Mouse (Mus musculus): ENCODE data around the gene Nkapd1. TPM values are rescaled to one million over a fixed set of nuclear protein-coding genes. Genes with fewer than 3 reads are reported as not detected.
A peak's percentile ranks its signal among the peaks of the same experiment; 100 is the strongest.
"Not testable (repeated sequence)": the region's sequence is repeated elsewhere in the genome, so short reads cannot be mapped to it uniquely, and the experiment has no call there.

The Nkapd1 gene
- polyA plus RNA-seq, 1 experiment from 2014 or later, result 24.2 TPM

- H3K4me3 ChIP-seq (replicated peaks; ENCODE audit: low read depth, low read length), result no peak overlapping the region
- H3K27me3 ChIP-seq (ENCODE audit: control insufficient read depth, insufficient read depth, low read length), result no peaks in the 10 kb centered on the region
- peaks cover 95% of the 10 kb centered on the region for H3K36me3 ChIP-seq (ENCODE audit: control insufficient read depth, insufficient read depth, low read length)
- ATAC-seq (ENCODE audit: low FRiP score, low TSS enrichment), result no peak
- H3K9ac ChIP-seq (replicated peaks; ENCODE audit: low read length), result no peak overlapping the region
- no peak overlapping the region for H3K4me2 ChIP-seq (ENCODE audit: low read length)
- no peaks in the 10 kb centered on the region for H3K4me1 ChIP-seq (ENCODE audit: control insufficient read depth, insufficient read depth, low read length)
- H3K27ac ChIP-seq (replicated peaks; ENCODE audit: low read depth, low read length), result no peak overlapping the region
- no peaks in the 10 kb centered on the region for H3K9me3 ChIP-seq (ENCODE audit: control insufficient read depth, low read length)
- 78% methylated on average over 10 of the region's 10 CpGs for WGBS
- no peak for DNase-seq
Measured at GRCm38 (mm10) chr9:50646826-50647370, 29.6 kb upstream of the Nkapd1 start.

- no peaks in the 10 kb centered on the region for H3K27me3 ChIP-seq (ENCODE audit: control insufficient read depth, insufficient read depth, low read length)
- DNase-seq, result no peak
- H3K9me3 ChIP-seq (ENCODE audit: control insufficient read depth, low read length), result no peaks in the 10 kb centered on the region
- H3K4me2 ChIP-seq (ENCODE audit: low read length), result no peak overlapping the region
- H3K36me3 ChIP-seq (ENCODE audit: control insufficient read depth, insufficient read depth, low read length), result peaks cover 53% of the 10 kb centered on the region
- no peak for ATAC-seq (ENCODE audit: low FRiP score, low TSS enrichment)
- no peak overlapping the region for H3K27ac ChIP-seq (replicated peaks; ENCODE audit: low read depth, low read length)
- H3K4me3 ChIP-seq (replicated peaks; ENCODE audit: low read depth, low read length), result no peak overlapping the region
- H3K4me1 ChIP-seq (ENCODE audit: control insufficient read depth, insufficient read depth, low read length), result no peaks in the 10 kb centered on the region
- WGBS, result 94% methylated on average over 11 of the region's 11 CpGs
- H3K9ac ChIP-seq (replicated peaks; ENCODE audit: low read length), result no peak overlapping the region
Measured at GRCm38 (mm10) chr9:50634270-50634669, 17.0 kb upstream of the Nkapd1 start.

- H3K9ac ChIP-seq (replicated peaks; ENCODE audit: low read length), result no peak overlapping the region
- 56% methylated on average over 2 of the region's 2 CpGs for WGBS
- H3K27me3 ChIP-seq (ENCODE audit: control insufficient read depth, insufficient read depth, low read length), result no peaks in the 10 kb centered on the region
- no peak overlapping the region for H3K27ac ChIP-seq (replicated peaks; ENCODE audit: low read depth, low read length)
- no peaks in the 10 kb centered on the region for H3K4me1 ChIP-seq (ENCODE audit: control insufficient read depth, insufficient read depth, low read length)
- ATAC-seq (ENCODE audit: low FRiP score, low TSS enrichment) (no peak), DNase-seq (peak; percentile 15)
- peaks cover 43% of the 10 kb centered on the region for H3K36me3 ChIP-seq (ENCODE audit: control insufficient read depth, insufficient read depth, low read length)
- no peak overlapping the region for H3K4me3 ChIP-seq (replicated peaks; ENCODE audit: low read depth, low read length)
- no peaks in the 10 kb centered on the region for H3K9me3 ChIP-seq (ENCODE audit: control insufficient read depth, low read length)
- H3K4me2 ChIP-seq (ENCODE audit: low read length), result no peak overlapping the region
Measured at GRCm38 (mm10) chr9:50633059-50633458, 15.8 kb upstream of the Nkapd1 start.

- Histone ChIP-seq H3K4me1 (ENCODE audit: control insufficient read depth, insufficient read depth, low read length) (no peaks in the 10 kb centered on the region), H3K27ac (replicated peaks; ENCODE audit: low read depth, low read length) (no peak overlapping the region), H3K36me3 (ENCODE audit: control insufficient read depth, insufficient read depth, low read length) (peaks cover 35% of the 10 kb centered on the region), H3K4me2 (ENCODE audit: low read length) (no peak overlapping the region), H3K4me3 (replicated peaks; ENCODE audit: low read depth, low read length) (no peak overlapping the region), H3K9ac (replicated peaks; ENCODE audit: low read length) (no peak overlapping the region), H3K27me3 (ENCODE audit: control insufficient read depth, insufficient read depth, low read length) (no peaks in the 10 kb centered on the region), H3K9me3 (ENCODE audit: control insufficient read depth, low read length) (no peaks in the 10 kb centered on the region)
- 87% methylated on average over 6 of the region's 6 CpGs for WGBS
- no peak for DNase-seq
- ATAC-seq (ENCODE audit: low FRiP score, low TSS enrichment), result no peak
Measured at GRCm38 (mm10) chr9:50632016-50632688, 14.9 kb upstream of the Nkapd1 start.

- not testable (repeated sequence) for H3K27ac ChIP-seq (replicated peaks; ENCODE audit: low read depth, low read length); ATAC-seq (ENCODE audit: low FRiP score, low TSS enrichment); H3K4me1 ChIP-seq (ENCODE audit: control insufficient read depth, insufficient read depth, low read length); H3K4me3 ChIP-seq (replicated peaks; ENCODE audit: low read depth, low read length); H3K27me3 ChIP-seq (ENCODE audit: control insufficient read depth, insufficient read depth, low read length); H3K9ac ChIP-seq (replicated peaks; ENCODE audit: low read length); H3K9me3 ChIP-seq (ENCODE audit: control insufficient read depth, low read length); DNase-seq; H3K4me2 ChIP-seq (ENCODE audit: low read length)
- H3K36me3 ChIP-seq (ENCODE audit: control insufficient read depth, insufficient read depth, low read length), result peaks cover 24% of the 10 kb centered on the region
- 96% methylated on average over 6 of the region's 8 CpGs for WGBS
Measured at GRCm38 (mm10) chr9:50630903-50631302, 13.6 kb upstream of the Nkapd1 start.

- WGBS, result 64% methylated on average over 9 of the region's 9 CpGs
- no peak for ATAC-seq (ENCODE audit: low FRiP score, low TSS enrichment)
- no peak overlapping the region for H3K9ac ChIP-seq (replicated peaks; ENCODE audit: low read length)
Measured at GRCm38 (mm10) chr9:50617794-50618330, 598 bp upstream of the Nkapd1 start.

GRCm38 (mm10) chr9:50616161-50616560, 1.1 kb downstream of the Nkapd1 start:
- WGBS, result 42% methylated on average over 11 of the region's 11 CpGs
- Histone ChIP-seq H3K4me1 (ENCODE audit: control insufficient read depth, insufficient read depth, low read length) (peaks cover 10% of the 10 kb centered on the region), H3K9me3 (ENCODE audit: control insufficient read depth, low read length) (no peaks in the 10 kb centered on the region), H3K27me3 (ENCODE audit: control insufficient read depth, insufficient read depth, low read length) (no peaks in the 10 kb centered on the region), H3K36me3 (ENCODE audit: control insufficient read depth, insufficient read depth, low read length) (peaks cover 29% of the 10 kb centered on the region), H3K4me2 (ENCODE audit: low read length) (peak overlapping the region; percentile 84), H3K4me3 (replicated peaks; ENCODE audit: low read depth, low read length) (peak overlapping the region; percentile 68), H3K9ac (replicated peaks; ENCODE audit: low read length) (peak overlapping the region; percentile 76), H3K27ac (replicated peaks; ENCODE audit: low read depth, low read length) (no peak overlapping the region)
- DNase-seq, result no peak
- ATAC-seq (ENCODE audit: low FRiP score, low TSS enrichment), result no peak

More at GRCm38 (mm10) chr9:50617794-50618330, 598 bp upstream of the Nkapd1 start:
- Histone ChIP-seq H3K27me3 (ENCODE audit: control insufficient read depth, insufficient read depth, low read length) (no peaks in the 10 kb centered on the region), H3K4me2 (ENCODE audit: low read length) (peak overlapping the region; percentile 84), H3K9me3 (ENCODE audit: control insufficient read depth, low read length) (no peaks in the 10 kb centered on the region), H3K27ac (replicated peaks; ENCODE audit: low read depth, low read length) (no peak overlapping the region), H3K4me3 (replicated peaks; ENCODE audit: low read depth, low read length) (peak overlapping the region; percentile 68), H3K36me3 (ENCODE audit: control insufficient read depth, insufficient read depth, low read length) (peaks cover 24% of the 10 kb centered on the region), H3K4me1 (ENCODE audit: control insufficient read depth, insufficient read depth, low read length) (peaks cover 10% of the 10 kb centered on the region)
- no peak for DNase-seq

GRCm38 (mm10) chr9:50612115-50612514, 5.1 kb downstream of the Nkapd1 start:
- H3K27me3 ChIP-seq (ENCODE audit: control insufficient read depth, insufficient read depth, low read length), result no peaks in the 10 kb centered on the region
- no peak overlapping the region for H3K9ac ChIP-seq (replicated peaks; ENCODE audit: low read length)
- DNase-seq (no peak), ATAC-seq (ENCODE audit: low FRiP score, low TSS enrichment) (no peak)
- H3K4me3 ChIP-seq (replicated peaks; ENCODE audit: low read depth, low read length), result no peak overlapping the region
- H3K27ac ChIP-seq (replicated peaks; ENCODE audit: low read depth, low read length), result no peak overlapping the region
- no peak overlapping the region for H3K4me2 ChIP-seq (ENCODE audit: low read length)
- H3K9me3 ChIP-seq (ENCODE audit: control insufficient read depth, low read length), result no peaks in the 10 kb centered on the region
- H3K36me3 ChIP-seq (ENCODE audit: control insufficient read depth, insufficient read depth, low read length), result peaks cover 66% of the 10 kb centered on the region
- WGBS, result 89% methylated on average over 4 of the region's 4 CpGs
- peaks cover 10% of the 10 kb centered on the region for H3K4me1 ChIP-seq (ENCODE audit: control insufficient read depth, insufficient read depth, low read length)

GRCm38 (mm10) chr9:50604338-50604737, 12.9 kb downstream of the Nkapd1 start:
- peak overlapping the region; percentile 85 for H3K9ac ChIP-seq (replicated peaks; ENCODE audit: low read length)
- peak overlapping the region; percentile 87 for H3K27ac ChIP-seq (replicated peaks; ENCODE audit: low read depth, low read length)
- peak overlapping the region; percentile 94 for H3K4me2 ChIP-seq (ENCODE audit: low read length)
- DNase-seq (no peak), ATAC-seq (ENCODE audit: low FRiP score, low TSS enrichment) (no peak)
- peak overlapping the region; percentile 86 for H3K4me3 ChIP-seq (replicated peaks; ENCODE audit: low read depth, low read length)
- peaks cover 48% of the 10 kb centered on the region for H3K36me3 ChIP-seq (ENCODE audit: control insufficient read depth, insufficient read depth, low read length)
- 5% methylated on average over 6 of the region's 6 CpGs for WGBS
- peaks cover 23% of the 10 kb centered on the region for H3K4me1 ChIP-seq (ENCODE audit: control insufficient read depth, insufficient read depth, low read length)
- no peaks in the 10 kb centered on the region for H3K27me3 ChIP-seq (ENCODE audit: control insufficient read depth, insufficient read depth, low read length)
- no peaks in the 10 kb centered on the region for H3K9me3 ChIP-seq (ENCODE audit: control insufficient read depth, low read length)

Data from midbrain, embryonic 14.5 days (tissue).